Mouse (Mus musculus): ENCODE measurements around the gene Olfr1513.
"Not testable (repeated sequence)": the region's sequence is repeated elsewhere in the genome, so short reads cannot be mapped to it uniquely, and the experiment has no call there.

Olfr1513 gene

GRCm38 (mm10) chr14:52356308-52356707 is at the start of gene Olfr1513:
TSS of gene Olfr1513 (minus strand) at chr14:52356408.
- DNase-seq (ENCODE audit: low spot score) = no peak

GRCm38 (mm10) chr14:52397279-52397678 is 41.1 kb upstream of the Olfr1513 start, which contains the start of gene Olfr1511:
TSS of gene Olfr1511 (minus strand) at chr14:52397379.
- DNase-seq (ENCODE audit: low spot score) = no peak

- DNase-seq (ENCODE audit: low spot score) = not testable (repeated sequence)
Observed at GRCm38 (mm10) chr14:52390084-52390848, 34.1 kb upstream of the Olfr1513 start.

- no peak for DNase-seq (ENCODE audit: low spot score)
Observed at GRCm38 (mm10) chr14:52379068-52379467, 22.9 kb upstream of the Olfr1513 start, which contains the start of gene Olfr1512. TSS of gene Olfr1512 (minus strand) at chr14:52379168.

GRCm38 (mm10) chr14:52368741-52369140 is 12.5 kb upstream of the Olfr1513 start:
- DNase-seq (ENCODE audit: low spot score) = no peak

- no peak for DNase-seq (ENCODE audit: low spot score)
Observed at GRCm38 (mm10) chr14:52339512-52339852, 16.7 kb downstream of the Olfr1513 start.

GRCm38 (mm10) chr14:52338751-52339511 is 17.3 kb downstream of the Olfr1513 start:
- no peak for DNase-seq (ENCODE audit: low spot score)

- no peak for DNase-seq (ENCODE audit: low spot score)
Observed at GRCm38 (mm10) chr14:52332171-52332570, 24.0 kb downstream of the Olfr1513 start.

GRCm38 (mm10) chr14:52331069-52331750 is 25.0 kb downstream of the Olfr1513 start:
- DNase-seq (ENCODE audit: low spot score) = no peak

GRCm38 (mm10) chr14:52327910-52328812 is 28.0 kb downstream of the Olfr1513 start, which contains the start of gene Sall2:
TSS of gene Sall2 (minus strand) at chr14:52328762.
- no peak for DNase-seq (ENCODE audit: low spot score)

- no peak for DNase-seq (ENCODE audit: low spot score)
Observed at GRCm38 (mm10) chr14:52327375-52327901, 28.8 kb downstream of the Olfr1513 start.

- DNase-seq (ENCODE audit: low spot score) = no peak
Observed at GRCm38 (mm10) chr14:52325890-52326289, 30.3 kb downstream of the Olfr1513 start.

- no peak for DNase-seq (ENCODE audit: low spot score)
Observed at GRCm38 (mm10) chr14:52319361-52319760, 36.8 kb downstream of the Olfr1513 start.

- DNase-seq (ENCODE audit: low spot score) = no peak
Observed at GRCm38 (mm10) chr14:52316441-52317225, 39.6 kb downstream of the Olfr1513 start.

GRCm38 (mm10) chr14:52315792-52316440 is 40.3 kb downstream of the Olfr1513 start:
- DNase-seq (ENCODE audit: low spot score) = peak; percentile 77

GRCm38 (mm10) chr14:52315283-52315780 is 40.9 kb downstream of the Olfr1513 start:
- no peak for DNase-seq (ENCODE audit: low spot score)

GRCm38 (mm10) chr14:52314808-52315150 is 41.4 kb downstream of the Olfr1513 start:
- no peak for DNase-seq (ENCODE audit: low spot score)

GRCm38 (mm10) chr14:52313931-52314807 is 42.0 kb downstream of the Olfr1513 start:
- DNase-seq (ENCODE audit: low spot score) = no peak

GRCm38 (mm10) chr14:52310906-52311305 is 45.3 kb downstream of the Olfr1513 start:
- DNase-seq (ENCODE audit: low spot score) = no peak
